Mouse (Mus musculus): ENCODE data around the gene Pou1f1. TPM values are rescaled to one million over a fixed set of nuclear protein-coding genes. Genes with fewer than 3 reads are reported as not detected.
A peak's percentile ranks its signal among the peaks of the same experiment; 100 is the strongest.

Pou1f1 gene
- not detected in 2 replicates for polyA plus RNA-seq (2012; rRNA removed)

DNA sequence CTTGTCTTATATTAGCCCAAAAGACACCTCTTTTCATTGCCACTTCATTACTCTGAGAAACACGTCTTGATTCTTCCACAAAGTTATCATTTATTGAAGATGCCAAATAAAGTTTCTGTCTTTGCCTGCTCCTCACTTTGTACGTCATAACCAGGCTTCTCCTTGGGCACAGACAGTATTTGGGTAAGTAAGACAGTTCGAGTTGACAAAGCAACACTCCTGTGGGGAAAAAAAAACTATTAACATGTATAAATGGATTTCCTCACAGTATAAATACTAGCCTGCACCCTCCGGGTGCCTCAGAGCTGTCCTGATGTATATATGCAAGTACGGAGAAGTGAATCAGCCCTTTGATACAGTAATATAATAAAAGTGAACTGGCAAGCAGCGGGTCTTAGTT, at the start of gene Pou1f1:
Gene Pou1f1, plus strand, starts transcription at position 301 of the 400 bp plus-strand sequence.
- 70% methylated on average over 6 of the region's 6 CpGs for WGBS

GRCm38 (mm10) chr16:65470650-65471049, 49.7 kb upstream of the Pou1f1 start:
- no peaks in the 10 kb centered on the region for H3K4me1 ChIP-seq (ENCODE audit: control insufficient read depth, insufficient read depth, low read length)
- DNase-seq = no peak
- TF ChIP-seq POLR2A (IDR thresholded peaks at IDR 0.05; ENCODE audit: borderline replicate concordance, extremely low read depth, low read depth, low read length) = no peak
- no peak for TF ChIP-seq CTCF (IDR thresholded peaks at IDR 0.05; ENCODE audit: insufficient read depth, low read length)
- WGBS = 53% methylated on average over 4 of the region's 4 CpGs
- no peak overlapping the region for H3K4me3 ChIP-seq (replicated peaks; ENCODE audit: extremely low read depth, low read depth, low read length)

More for the DNA sequence above, at the start of gene Pou1f1:
- no peaks in the 10 kb centered on the region for H3K4me1 ChIP-seq (ENCODE audit: control insufficient read depth, insufficient read depth, low read length)
- no peak within 1 kb of the TSS for H3K4me3 ChIP-seq (replicated peaks; ENCODE audit: extremely low read depth, low read depth, low read length)
- TF ChIP-seq CTCF (IDR thresholded peaks at IDR 0.05; ENCODE audit: insufficient read depth, low read length) (no peak), POLR2A (IDR thresholded peaks at IDR 0.05; ENCODE audit: borderline replicate concordance, extremely low read depth, low read depth, low read length) (no peak)
- no peak for DNase-seq

DNA sequence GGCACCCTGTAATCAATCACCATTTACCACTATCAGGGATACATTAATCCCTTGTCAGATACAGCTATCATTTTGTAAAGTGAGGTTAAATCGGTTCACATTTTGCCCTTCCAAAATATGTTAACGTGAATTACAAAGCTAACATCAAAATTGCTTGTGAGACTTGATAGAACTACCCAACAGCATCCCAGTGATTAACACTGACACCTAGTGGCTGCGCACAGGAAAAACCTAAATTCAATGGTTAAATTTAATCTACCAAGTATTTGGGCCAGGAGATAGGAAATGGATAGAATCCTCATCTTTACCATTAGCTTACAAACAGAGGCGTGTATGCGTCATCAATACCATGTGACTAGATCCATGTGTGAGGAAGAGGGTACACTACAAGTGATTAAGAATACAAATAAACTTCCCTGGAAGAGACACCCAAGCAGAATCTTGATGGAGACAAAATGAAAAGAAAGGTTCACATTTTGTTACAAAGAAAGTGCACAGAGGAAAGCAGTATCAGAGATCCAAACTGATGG, 47.8 kb upstream of the Pou1f1 start:
- TF ChIP-seq POLR2A (IDR thresholded peaks at IDR 0.05; ENCODE audit: borderline replicate concordance, extremely low read depth, low read depth, low read length) (no peak), CTCF (IDR thresholded peaks at IDR 0.05; ENCODE audit: insufficient read depth, low read length) (no peak)
- no peak overlapping the region for H3K4me3 ChIP-seq (replicated peaks; ENCODE audit: extremely low read depth, low read depth, low read length)
- H3K4me1 ChIP-seq (ENCODE audit: control insufficient read depth, insufficient read depth, low read length) = no peaks in the 10 kb centered on the region
- DNase-seq = no peak
- 12% methylated on average over 5 of the region's 5 CpGs for whole genome bisulfite sequencing

DNA sequence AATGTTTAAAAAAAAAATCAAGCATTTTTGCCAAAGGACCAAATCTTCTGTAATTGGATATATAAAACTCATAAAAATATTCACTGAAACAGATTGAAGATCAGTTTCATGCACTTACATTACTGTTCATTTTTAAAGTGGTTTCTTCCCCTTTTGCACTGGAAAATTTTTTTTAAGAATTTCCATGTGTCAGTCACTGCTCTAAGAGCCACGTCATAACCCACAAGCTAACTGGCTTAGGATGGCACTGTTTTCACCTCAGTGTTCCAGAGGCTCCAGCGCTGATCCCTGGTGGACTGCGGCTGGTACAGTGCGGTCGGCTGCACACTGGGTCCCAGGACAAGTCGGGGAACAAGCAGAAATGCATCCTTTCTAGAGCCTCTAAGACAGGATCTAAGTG, 34.6 kb upstream of the Pou1f1 start:
- 84% methylated on average over 6 of the region's 6 CpGs for WGBS

DNA sequence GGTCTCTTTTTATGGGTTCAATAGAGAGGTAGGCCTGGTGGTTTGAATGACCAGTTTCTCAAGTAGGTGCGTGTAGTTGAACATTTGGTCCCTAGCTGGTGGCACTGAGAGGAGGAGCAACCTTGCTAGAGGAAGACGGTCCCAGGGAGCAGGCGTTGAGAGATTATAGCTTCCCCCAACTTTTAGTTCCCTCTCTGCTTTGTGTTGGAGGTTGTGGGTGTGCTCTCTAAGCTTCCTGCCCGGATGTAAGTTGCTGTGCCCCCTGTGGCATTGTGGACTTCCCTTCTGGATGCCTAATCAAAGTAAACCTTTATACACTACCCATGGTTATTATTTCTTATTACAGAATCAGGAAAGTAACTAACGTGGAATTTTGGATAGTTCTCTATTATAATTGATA, 24.3 kb upstream of the Pou1f1 start:
- Histone ChIP-seq H3K4me1 (ENCODE audit: control insufficient read depth, insufficient read depth, low read length) (no peaks in the 10 kb centered on the region), H3K4me3 (replicated peaks; ENCODE audit: extremely low read depth, low read depth, low read length) (no peak overlapping the region)
- DNase-seq = no peak
- TF ChIP-seq POLR2A (IDR thresholded peaks at IDR 0.05; ENCODE audit: borderline replicate concordance, extremely low read depth, low read depth, low read length) = no peak
- TF ChIP-seq CTCF (IDR thresholded peaks at IDR 0.05; ENCODE audit: insufficient read depth, low read length) = no peak
- WGBS = 38% methylated on average over 5 of the region's 5 CpGs

More for the DNA sequence above, 34.6 kb upstream of the Pou1f1 start:
- no peak for DNase-seq
- no peak overlapping the region for H3K4me3 ChIP-seq (replicated peaks; ENCODE audit: extremely low read depth, low read depth, low read length)
- H3K4me1 ChIP-seq (ENCODE audit: control insufficient read depth, insufficient read depth, low read length) = no peaks in the 10 kb centered on the region
- TF ChIP-seq CTCF (IDR thresholded peaks at IDR 0.05; ENCODE audit: insufficient read depth, low read length) = no peak

DNA sequence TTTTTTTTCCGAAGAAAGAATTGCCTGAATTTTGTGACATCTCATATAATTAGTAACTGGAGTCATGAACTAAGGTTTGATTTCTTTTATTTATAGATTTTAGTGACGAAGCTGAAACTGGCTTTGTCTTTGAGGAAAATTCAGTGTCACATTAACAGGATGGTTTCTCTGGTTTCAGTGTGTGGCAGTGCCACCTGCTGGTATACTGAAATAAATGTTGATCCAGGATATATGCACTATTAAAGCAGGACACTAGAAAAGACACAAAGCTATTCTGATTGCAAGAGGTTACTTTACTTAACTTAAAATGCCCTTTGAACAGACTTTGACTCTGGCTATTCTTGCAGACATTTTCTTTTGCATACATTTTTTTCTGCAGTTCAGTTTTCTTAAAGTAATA, 23.3 kb upstream of the Pou1f1 start:
- no peak for DNase-seq
- Histone ChIP-seq H3K4me3 (replicated peaks; ENCODE audit: extremely low read depth, low read depth, low read length) (no peak overlapping the region), H3K4me1 (ENCODE audit: control insufficient read depth, insufficient read depth, low read length) (no peaks in the 10 kb centered on the region)
- 27% methylated on average over 2 of the region's 2 CpGs for WGBS
- TF ChIP-seq CTCF (IDR thresholded peaks at IDR 0.05; ENCODE audit: insufficient read depth, low read length) (peak; percentile 38; the same call in 1 of the 2 replicates), POLR2A (IDR thresholded peaks at IDR 0.05; ENCODE audit: borderline replicate concordance, extremely low read depth, low read depth, low read length) (no peak)

GRCm38 (mm10) chr16:65514223-65514622, 6.1 kb upstream of the Pou1f1 start:
- 72% methylated on average over 7 of the region's 7 CpGs for WGBS
- no peak for DNase-seq
- no peaks in the 10 kb centered on the region for H3K4me1 ChIP-seq (ENCODE audit: control insufficient read depth, insufficient read depth, low read length)
- H3K4me3 ChIP-seq (replicated peaks; ENCODE audit: extremely low read depth, low read depth, low read length) = no peak overlapping the region
- TF ChIP-seq CTCF (IDR thresholded peaks at IDR 0.05; ENCODE audit: insufficient read depth, low read length) (no peak), POLR2A (IDR thresholded peaks at IDR 0.05; ENCODE audit: borderline replicate concordance, extremely low read depth, low read depth, low read length) (no peak)

GRCm38 (mm10) chr16:65526004-65526403, 5.7 kb downstream of the Pou1f1 start:
- Histone ChIP-seq H3K4me3 (replicated peaks; ENCODE audit: extremely low read depth, low read depth, low read length) (no peak overlapping the region), H3K4me1 (ENCODE audit: control insufficient read depth, insufficient read depth, low read length) (no peaks in the 10 kb centered on the region)
- TF ChIP-seq CTCF (IDR thresholded peaks at IDR 0.05; ENCODE audit: insufficient read depth, low read length) (no peak), POLR2A (IDR thresholded peaks at IDR 0.05; ENCODE audit: borderline replicate concordance, extremely low read depth, low read depth, low read length) (no peak)
- WGBS = 90% methylated on average over 2 of the region's 2 CpGs
- DNase-seq = no peak

DNA sequence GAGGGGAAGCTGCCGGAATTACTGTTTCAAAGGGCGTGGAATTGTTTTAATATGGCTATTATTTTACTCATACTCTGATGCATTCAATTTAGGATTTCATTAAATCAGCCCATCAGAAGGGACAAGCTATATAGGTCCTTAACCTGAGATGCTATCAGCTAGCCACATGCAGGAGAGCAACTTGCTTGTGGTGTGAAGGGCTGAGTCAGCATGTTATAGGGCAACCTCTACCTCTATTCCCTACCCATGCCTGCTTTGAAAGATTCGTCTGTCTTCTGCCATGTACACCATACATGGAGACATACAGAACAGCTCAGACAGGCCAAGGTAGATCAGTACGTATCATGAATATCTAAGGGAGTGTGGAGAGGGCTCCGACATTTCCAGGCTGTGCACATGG, 6.4 kb downstream of the Pou1f1 start:
- 81% methylated on average over 5 of the region's 5 CpGs for WGBS
- no peaks in the 10 kb centered on the region for H3K4me1 ChIP-seq (ENCODE audit: control insufficient read depth, insufficient read depth, low read length)
- no peak for DNase-seq
- no peak for TF ChIP-seq CTCF (IDR thresholded peaks at IDR 0.05; ENCODE audit: insufficient read depth, low read length)
- TF ChIP-seq POLR2A (IDR thresholded peaks at IDR 0.05; ENCODE audit: borderline replicate concordance, extremely low read depth, low read depth, low read length) = no peak
- no peak overlapping the region for H3K4me3 ChIP-seq (replicated peaks; ENCODE audit: extremely low read depth, low read depth, low read length)

DNA sequence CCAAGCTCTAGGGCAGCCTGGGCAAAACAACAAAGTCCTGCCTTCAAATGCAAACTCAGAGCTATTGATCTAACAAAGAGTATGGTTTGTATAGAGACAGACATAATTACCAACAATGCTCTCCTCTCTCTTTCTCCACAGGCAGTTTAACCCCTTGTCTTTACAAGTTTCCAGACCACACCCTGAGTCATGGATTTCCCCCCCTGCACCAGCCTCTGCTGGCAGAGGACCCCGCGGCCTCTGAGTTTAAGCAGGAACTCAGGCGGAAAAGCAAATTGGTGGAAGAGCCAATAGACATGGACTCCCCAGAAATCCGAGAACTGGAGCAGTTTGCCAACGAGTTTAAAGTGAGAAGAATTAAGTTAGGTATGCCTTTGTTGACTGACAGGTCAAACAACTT, 9.3 kb downstream of the Pou1f1 start:
- 34% methylated on average over 5 of the region's 5 CpGs for WGBS
- Histone ChIP-seq H3K4me3 (replicated peaks; ENCODE audit: extremely low read depth, low read depth, low read length) (no peak overlapping the region), H3K4me1 (ENCODE audit: control insufficient read depth, insufficient read depth, low read length) (no peaks in the 10 kb centered on the region)
- TF ChIP-seq POLR2A (IDR thresholded peaks at IDR 0.05; ENCODE audit: borderline replicate concordance, extremely low read depth, low read depth, low read length) (no peak), CTCF (IDR thresholded peaks at IDR 0.05; ENCODE audit: insufficient read depth, low read length) (no peak)
- DNase-seq = no peak

All from lung, adult 2 months (tissue).